Mouse (Mus musculus) brown adipose tissue, adult 24 weeks (tissue): ENCODE results near the gene Tlx2. TPM values are rescaled to one million over a fixed set of nuclear protein-coding genes. Genes with fewer than 3 reads are reported as not detected.

Experiments used
- H3K27ac ChIP-seq: fragments of 200-500 bp; replicated peaks from 2 replicates; pipeline ENCODE4 v1.5.1; 2012; ENCODE audit warnings: low read depth, mild to moderate bottlenecking, low read length
- H3K4me1 ChIP-seq: fragments of 200-500 bp; 2 replicates; pipeline ENCODE4 v1.6.1; 2012; ENCODE audit warnings: low read length, mixed read lengths; ENCODE audit not compliant: control insufficient read depth, insufficient read depth, insufficient read length
- H3K4me3 ChIP-seq: fragments of 200-500 bp; 2 replicates; pipeline ENCODE4 v1.5.1; 2012; ENCODE audit warnings: low read depth, mild to moderate bottlenecking, low read length, moderate library complexity; ENCODE audit not compliant: insufficient read depth
- polyA plus RNA-seq: library from polyadenylated mRNA; stranded (reverse); fragments of >200 nt; gene quantifications from 2 replicates; pipeline ENCODE4 v1.2.4, GENCODE M21; 2012; ENCODE audit not compliant: missing spikeins, insufficient read depth, insufficient read length

Tlx2 gene
- polyA plus RNA-seq, 1 experiment: not detected

DNA sequence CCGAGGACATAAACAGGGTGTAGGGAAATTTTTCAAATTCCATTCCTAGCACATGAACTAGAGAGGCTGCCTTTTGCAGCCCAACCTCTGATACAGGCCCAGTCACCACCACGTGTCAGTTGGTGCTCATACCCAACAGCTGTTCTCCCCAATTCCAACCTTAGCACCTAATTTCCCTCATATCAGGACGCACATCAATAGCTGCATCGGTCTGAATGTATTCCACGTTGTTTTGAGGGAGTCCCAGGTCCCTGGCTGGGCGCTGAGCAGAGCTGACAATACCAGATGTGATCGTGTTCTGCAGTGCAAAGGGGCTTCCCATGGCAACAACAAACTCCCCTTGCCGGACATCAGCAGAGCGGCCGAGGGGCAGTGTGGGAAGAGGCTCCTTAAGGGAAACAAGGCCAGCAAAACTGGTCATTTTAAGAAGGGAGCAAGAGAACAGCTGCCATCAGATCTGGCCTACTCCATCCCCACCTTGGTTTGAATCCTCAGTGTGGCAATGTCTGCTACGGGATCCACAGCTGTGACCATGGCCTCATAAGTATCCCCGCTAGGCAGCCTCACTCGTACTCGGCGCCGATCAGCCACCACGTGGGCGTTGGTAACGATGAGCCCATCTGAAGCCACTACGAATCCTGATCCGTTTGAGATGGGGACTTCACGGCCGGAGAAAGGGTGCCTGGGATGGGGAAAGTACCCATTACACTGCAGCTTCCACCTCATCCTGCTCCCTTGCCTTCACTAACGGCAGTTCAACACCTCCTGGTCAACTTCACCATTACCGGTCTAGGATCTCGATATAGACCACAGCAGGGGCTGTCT is 16.7 kb downstream of the Tlx2 start:
- H3K4me3 ChIP-seq: peak overlapping the region; percentile 82
- H3K27ac ChIP-seq: peak overlapping the region; percentile 2; the same call in 1 of the 2 replicates

DNA sequence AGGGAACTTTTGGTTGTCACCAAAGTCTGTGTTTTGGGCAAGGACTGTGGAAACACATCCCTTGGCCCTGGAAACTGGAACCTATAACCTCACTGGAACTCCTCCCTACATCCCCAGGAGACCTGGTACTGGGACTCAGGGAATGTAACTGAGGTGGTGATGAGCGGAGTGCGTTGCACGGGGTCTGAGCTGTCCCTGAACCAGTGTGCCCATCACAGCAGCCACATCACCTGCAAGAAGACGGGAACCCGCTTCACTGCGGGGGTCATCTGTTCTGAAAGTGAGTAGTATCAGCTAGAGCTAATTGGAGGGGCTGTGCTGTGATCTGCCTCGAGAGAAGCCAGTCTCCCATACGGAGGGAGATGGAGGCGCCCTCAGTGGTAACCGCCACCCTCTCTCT is 20.7 kb downstream of the Tlx2 start:
- no peak overlapping the region for H3K27ac ChIP-seq
- no peak overlapping the region for H3K4me3 ChIP-seq
- peaks cover 3% of the 10 kb centered on the region; the same call in 1 of the 2 replicates for H3K4me1 ChIP-seq

More for the DNA sequence above, 16.7 kb downstream of the Tlx2 start:
- peaks cover 6% of the 10 kb centered on the region for H3K4me1 ChIP-seq

DNA sequence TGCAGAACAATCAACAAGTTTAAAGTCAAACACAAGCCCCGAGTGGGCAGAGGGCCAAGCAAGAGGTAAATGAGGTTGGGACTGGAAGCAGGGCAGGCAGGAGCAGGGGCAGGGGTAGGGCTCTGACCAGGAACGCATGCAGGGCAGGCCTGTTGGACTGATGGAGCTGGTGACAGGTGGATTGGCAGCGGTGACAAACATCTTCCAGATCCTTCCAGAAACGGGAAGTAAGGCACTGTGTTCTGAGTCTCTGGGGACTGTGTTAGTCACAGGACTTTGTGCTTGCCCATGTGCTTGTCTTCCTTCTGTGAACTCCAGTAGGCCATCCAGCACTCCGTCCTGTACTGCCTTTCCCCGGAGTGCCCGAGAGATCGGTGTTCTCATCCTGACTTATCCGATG is 25.4 kb downstream of the Tlx2 start:
- Histone ChIP-seq H3K27ac (no peak overlapping the region), H3K4me1 (no peaks in the 10 kb centered on the region; the same call in 1 of the 2 replicates)

GRCm38 (mm10) chr6:83043993-83044392 is 26.1 kb downstream of the Tlx2 start:
- Histone ChIP-seq H3K4me3 (no peak overlapping the region), H3K4me1 (no peaks in the 10 kb centered on the region; the same call in 1 of the 2 replicates), H3K27ac (peak overlapping the region; percentile 57; the same call in 1 of the 2 replicates)

More for the DNA sequence above, 25.4 kb downstream of the Tlx2 start:
- H3K4me3 ChIP-seq: no peak overlapping the region

- H3K27ac ChIP-seq: peak overlapping the region; percentile 57
These were observed 26.5 kb downstream of the Tlx2 start for GRCm38 (mm10) chr6:83043561-83043960.

DNA sequence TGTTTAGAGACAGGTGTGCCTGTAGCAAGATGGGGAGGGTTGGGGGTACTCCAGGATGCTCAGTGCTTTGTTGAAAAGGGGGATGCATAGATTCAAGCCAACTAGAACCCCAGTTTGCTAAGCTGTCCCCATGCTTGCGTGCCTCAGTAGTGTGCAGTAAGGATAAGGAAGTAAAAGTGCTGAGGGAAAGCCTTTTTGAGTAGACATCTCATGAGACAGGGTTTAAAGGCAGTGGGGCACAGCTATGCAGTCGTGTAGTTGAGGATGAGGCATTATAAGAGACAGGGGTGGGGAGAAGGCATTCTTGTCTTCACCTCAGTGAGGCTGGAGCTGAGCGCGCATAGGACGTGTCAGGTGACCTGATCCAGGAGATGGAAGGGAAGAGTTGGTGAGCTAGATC is 29.5 kb downstream of the Tlx2 start:
- peaks cover 4% of the 10 kb centered on the region; the same call in 1 of the 2 replicates for H3K4me1 ChIP-seq
- H3K4me3 ChIP-seq: no peak overlapping the region
- H3K27ac ChIP-seq: peak overlapping the region; percentile 14; the same call in 1 of the 2 replicates

More at GRCm38 (mm10) chr6:83043561-83043960, 26.5 kb downstream of the Tlx2 start:
- Histone ChIP-seq H3K4me3 (no peak overlapping the region), H3K4me1 (no peaks in the 10 kb centered on the region; the same call in 1 of the 2 replicates)

- no peak overlapping the region for H3K27ac ChIP-seq
- peaks cover 4% of the 10 kb centered on the region; the same call in 1 of the 2 replicates for H3K4me1 ChIP-seq
- peak overlapping the region; percentile 52 for H3K4me3 ChIP-seq
These were observed 31.5 kb downstream of the Tlx2 start for GRCm38 (mm10) chr6:83038496-83039012.

GRCm38 (mm10) chr6:83037188-83037587 is 32.9 kb downstream of the Tlx2 start:
- Histone ChIP-seq H3K4me1 (peaks cover 4% of the 10 kb centered on the region; the same call in 1 of the 2 replicates), H3K4me3 (no peak overlapping the region), H3K27ac (no peak overlapping the region)

- no peak overlapping the region for H3K27ac ChIP-seq
- peak overlapping the region; percentile 72 for H3K4me3 ChIP-seq
- H3K4me1 ChIP-seq: peaks cover 4% of the 10 kb centered on the region; the same call in 1 of the 2 replicates
These were observed 35.5 kb downstream of the Tlx2 start for GRCm38 (mm10) chr6:83034463-83035055.

- Histone ChIP-seq H3K27ac (peak within 1 kb of the TSS; percentile 55), H3K4me1 (peaks cover 4% of the 10 kb centered on the region; the same call in 1 of the 2 replicates), H3K4me3 (peak within 1 kb of the TSS; percentile 72)
These were observed 36.6 kb downstream of the Tlx2 start, which contains the start of the genes Dok1 and Loxl3 for GRCm38 (mm10) chr6:83033249-83034185. Gene Dok1, minus strand, starts transcription at chr6:83033471. Gene Loxl3, plus strand, starts transcription at chr6:83034173.

DNA sequence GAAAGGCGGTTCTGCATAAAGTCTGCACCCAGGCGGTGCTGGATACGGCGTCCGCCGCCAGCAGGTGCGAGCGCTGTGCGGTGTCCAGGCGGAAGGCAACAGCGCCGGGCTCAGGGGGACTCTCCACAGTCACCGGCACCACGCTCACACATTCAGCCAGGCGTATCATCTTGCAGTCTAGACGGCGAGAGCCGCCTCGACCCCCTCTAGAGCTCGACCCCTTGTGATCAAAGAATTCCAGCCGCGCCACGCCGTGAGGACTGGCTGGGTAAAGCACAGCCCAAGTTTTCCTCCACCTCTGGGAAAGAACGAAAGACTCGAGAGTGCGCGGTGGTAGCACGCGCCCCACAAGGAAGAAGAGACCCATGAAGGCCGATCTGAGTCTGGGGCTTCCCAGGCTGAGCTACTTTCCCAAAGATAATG is 37.3 kb downstream of the Tlx2 start:
- H3K27ac ChIP-seq: peak overlapping the region; percentile 23
- peak overlapping the region; percentile 72 for H3K4me3 ChIP-seq

GRCm38 (mm10) chr6:83031921-83032590 is 38.0 kb downstream of the Tlx2 start:
- Histone ChIP-seq H3K4me1 (no peaks in the 10 kb centered on the region), H3K4me3 (peak overlapping the region; percentile 72), H3K27ac (no peak overlapping the region)

More for the DNA sequence above, 37.3 kb downstream of the Tlx2 start:
- H3K4me1 ChIP-seq: no peaks in the 10 kb centered on the region

- H3K27ac ChIP-seq: no peak overlapping the region
- H3K4me3 ChIP-seq: no peak overlapping the region
- no peaks in the 10 kb centered on the region for H3K4me1 ChIP-seq
These were observed 39.0 kb downstream of the Tlx2 start for GRCm38 (mm10) chr6:83031111-83031510.

- Histone ChIP-seq H3K4me3 (no peak overlapping the region), H3K27ac (no peak overlapping the region), H3K4me1 (no peaks in the 10 kb centered on the region)
These were observed 40.3 kb downstream of the Tlx2 start for GRCm38 (mm10) chr6:83029777-83030176.
